In genomic region chr9:103653995-103654587, GRCm38 (mm10) we compare ENCODE assay signal across 10 mouse cellular contexts.
DNase-seq lines count a peak whose midpoint lies in the region; ATAC-seq lines count a peak whose summit lies in the region.
"Had no signal": no experiment of that assay in that cellular context is flagged by ENCODE, and none has a peak within 500 bp of the region (broad histone marks: within the 10 kb centered on the region; RNA-seq: fewer than 3 reads in every experiment).

No protein-coding gene starts in this region.

- no peak for ATAC-seq in heart, embryonic 12.5 days (ENCODE audit: insufficient number of reproducible peaks, low FRiP score)
- peak; percentile 55 for ATAC-seq in embryonic facial prominence, embryonic 11.5 days (replicated peaks; ENCODE audit: insufficient number of reproducible peaks, low FRiP score, low TSS enrichment, low read depth)
- ATAC-seq in hindbrain, embryonic 16.5 days: peak; percentile 35; the same call in 1 of the 2 replicates

- H3K4me1 ChIP-seq in heart, embryonic 12.5 days (replicated peaks): peaks cover 63% of the 10 kb centered on the region
- H3K4me1 ChIP-seq in embryonic facial prominence, embryonic 11.5 days (ENCODE audit: control insufficient read depth, insufficient read depth, low read length): peaks cover 3% of the 10 kb centered on the region
- H3K4me1 ChIP-seq in hindbrain, embryonic 16.5 days (ENCODE audit: control insufficient read depth, insufficient read depth, low read depth, low read length): peaks cover 39% of the 10 kb centered on the region

- no peaks in the 10 kb centered on the region for H3K9me3 ChIP-seq in heart, embryonic 12.5 days (replicated peaks)
- no peaks in the 10 kb centered on the region for H3K9me3 ChIP-seq in embryonic facial prominence, embryonic 11.5 days (replicated peaks; ENCODE audit: control insufficient read depth, low read length)
- H3K9me3 ChIP-seq in hindbrain, embryonic 16.5 days (ENCODE audit: control insufficient read depth, low read length): no peaks in the 10 kb centered on the region
- H3K9me3 ChIP-seq: limb, embryonic 15.5 days had no signal

- no peak for DNase-seq in heart, adult 9 months (ENCODE audit: low spot score in 2 of 2)
- DNase-seq in embryonic facial prominence, embryonic 11.5 days (ENCODE audit: low spot score): peak; percentile 85
- DNase-seq in neural tube, embryonic 10.5 days (ENCODE audit: extremely low spot score, low spot score): peak; percentile 45
- DNase-seq in frontal cortex, postnatal 36 days (ENCODE audit: low spot score in 2 of 2): no peak
- DNase-seq in heart, adult 18-20 months: no peak
- no peak for DNase-seq in adrenal gland, postnatal 25 days
- DNase-seq: cerebellum, postnatal 36 days had no signal

- H3K4me3 ChIP-seq in heart, embryonic 12.5 days: no peak overlapping the region
- no peak overlapping the region for H3K4me3 ChIP-seq in embryonic facial prominence, embryonic 11.5 days (ENCODE audit: low read depth, low read length)
- no peak overlapping the region for H3K4me3 ChIP-seq in hindbrain, embryonic 16.5 days (ENCODE audit: low read length)
- H3K4me3 ChIP-seq: limb, embryonic 15.5 days had no signal

- no peak overlapping the region for H3K4me2 ChIP-seq in heart, embryonic 12.5 days
- H3K4me2 ChIP-seq in embryonic facial prominence, embryonic 11.5 days (ENCODE audit: low read depth, low read length): no peak overlapping the region
- no peak overlapping the region for H3K4me2 ChIP-seq in hindbrain, embryonic 16.5 days (ENCODE audit: low read length)
- H3K4me2 ChIP-seq: limb, embryonic 15.5 days had no signal

- H3K27ac ChIP-seq in heart, embryonic 12.5 days (ENCODE audit: poor library complexity, severe bottlenecking): peak overlapping the region; percentile 36; the same call in 1 of the 2 replicates
- H3K27ac ChIP-seq in embryonic facial prominence, embryonic 11.5 days (replicated peaks; ENCODE audit: low read depth, low read length): 0 out of 2 replicates have a peak overlapping the region, but pooled peaks have one; percentile 14
- H3K27ac ChIP-seq in hindbrain, embryonic 16.5 days (ENCODE audit: low read depth, low read length): peak overlapping the region; percentile 24; the same call in 1 of the 2 replicates
- H3K27ac ChIP-seq: limb, embryonic 15.5 days had no signal

- H3K36me3 ChIP-seq in heart, embryonic 12.5 days: no peaks in the 10 kb centered on the region
- H3K36me3 ChIP-seq in embryonic facial prominence, embryonic 11.5 days (replicated peaks; ENCODE audit: control insufficient read depth, insufficient read depth, low read depth, low read length): no peaks in the 10 kb centered on the region
- no peaks in the 10 kb centered on the region for H3K36me3 ChIP-seq in hindbrain, embryonic 16.5 days (ENCODE audit: control insufficient read depth, insufficient read depth, low read length)
- H3K36me3 ChIP-seq: limb, embryonic 15.5 days had no signal

- H3K9ac ChIP-seq in heart, embryonic 12.5 days: no peak overlapping the region
- H3K9ac ChIP-seq in embryonic facial prominence, embryonic 11.5 days (replicated peaks; ENCODE audit: low read length): no peak overlapping the region
- no peak overlapping the region for H3K9ac ChIP-seq in hindbrain, embryonic 16.5 days (ENCODE audit: low read depth, low read length)
- H3K9ac ChIP-seq: limb, embryonic 15.5 days had no signal

- no peaks in the 10 kb centered on the region for H3K27me3 ChIP-seq in heart, embryonic 12.5 days (replicated peaks)
- no peaks in the 10 kb centered on the region for H3K27me3 ChIP-seq in embryonic facial prominence, embryonic 11.5 days (ENCODE audit: control insufficient read depth, insufficient read depth, low read length)
- H3K27me3 ChIP-seq in hindbrain, embryonic 16.5 days (replicated peaks; ENCODE audit: control insufficient read depth, insufficient read depth, low read length): no peaks in the 10 kb centered on the region
- H3K27me3 ChIP-seq: limb, embryonic 15.5 days had no signal

- WGBS in heart, embryonic 12.5 days: 39% methylated on average over 10 of the region's 10 CpGs
- WGBS in embryonic facial prominence, embryonic 11.5 days: 8% methylated on average over 10 of the region's 10 CpGs
- 16% methylated on average over 10 of the region's 10 CpGs for WGBS in hindbrain, embryonic 16.5 days

Comparison
In these comparisons a context has a peak if more than half of its experiments do, and no peak if none do; other contexts are left out.
1. DNase-seq: peak in embryonic facial prominence, embryonic 11.5 days (single experiment) and neural tube, embryonic 10.5 days (single experiment); none in heart, adult 9 months (0 of 2), frontal cortex, postnatal 36 days (0 of 2), heart, adult 18-20 months (0 of 2) and adrenal gland, postnatal 25 days (single experiment).
2. Peak in every context shown above with its lines, with median percentiles within 50 percentile points of each other: H3K27ac ChIP-seq.